Mouse (Mus musculus) midbrain, embryonic 16.5 days (tissue): ENCODE data around the gene Dchs2. TPM values are rescaled to one million over a fixed set of nuclear protein-coding genes. Genes with fewer than 3 reads are reported as not detected.
"Not testable (repeated sequence)": the region's sequence is repeated elsewhere in the genome, so short reads cannot be mapped to it uniquely, and the experiment has no call there.

Experiments used
- ATAC-seq: fragments of 200-750 bp; cut with Nextera tagmentation; 2 replicates; pipeline ENCODE4 v1.8.0; 2017; ENCODE audit warnings: moderate TSS enrichment
- H3K27ac ChIP-seq: fragments of 300-500 bp; sonication (generic); 2 replicates; pipeline ENCODE4 v1.5.1; 2014; ENCODE audit warnings: mild to moderate bottlenecking, low read length, mixed read lengths
- H3K27me3 ChIP-seq: fragments of 300-500 bp; sonication (generic); 2 replicates; pipeline ENCODE4 v1.6.1; 2014; ENCODE audit warnings: low read depth, low read length, mixed read lengths; ENCODE audit not compliant: control insufficient read depth, insufficient read depth
- H3K36me3 ChIP-seq: fragments of 300-500 bp; sonication (generic); 2 replicates; pipeline ENCODE4 v1.6.1; 2014; ENCODE audit warnings: mild to moderate bottlenecking, low read length, moderate library complexity, mixed read lengths; ENCODE audit not compliant: control insufficient read depth, insufficient read depth
- H3K4me1 ChIP-seq: fragments of 300-500 bp; sonication (generic); 2 replicates; pipeline ENCODE4 v1.6.1; 2014; ENCODE audit warnings: mild to moderate bottlenecking, low read length, mixed read lengths; ENCODE audit not compliant: control insufficient read depth, insufficient read depth
- H3K4me2 ChIP-seq: fragments of 300-500 bp; sonication (generic); 2 replicates; pipeline ENCODE4 v1.6.1; 2014; ENCODE audit warnings: mild to moderate bottlenecking, low read length, mixed read lengths
- H3K4me3 ChIP-seq: fragments of 300-500 bp; sonication (generic); 2 replicates; pipeline ENCODE4 v1.5.1; 2014; ENCODE audit warnings: low read depth, mild to moderate bottlenecking, low read length, moderate library complexity, mixed read lengths
- H3K9ac ChIP-seq: fragments of 300-500 bp; sonication (generic); 2 replicates; pipeline ENCODE4 v1.6.1; 2014; ENCODE audit warnings: low read depth, low read length, mixed read lengths
- H3K9me3 ChIP-seq: fragments of 300-500 bp; sonication (generic); replicated peaks from 2 replicates; pipeline ENCODE4 v1.6.1; 2014; ENCODE audit warnings: mild to moderate bottlenecking, low read length, mixed read lengths; ENCODE audit not compliant: control insufficient read depth, poor library complexity, severe bottlenecking
- WGBS: fragments of 180-500 bp; shearing (Covaris S2); extraction: QIAGEN DNeasy Blood & Tissue Kit; methylation state at CpG from one replicate; pipeline ENCODE4 v1.1.7; 2014; 5-methylcytosine and 5-hydroxymethylcytosine counted together
- polyA plus RNA-seq: library from polyadenylated mRNA; unstranded; fragments of >200 nt; fragmentation: Nextera tagmentation; extraction: Ambion mirVana; gene quantifications from 2 replicates; pipeline ENCODE4 v1.2.1, GENCODE M21; 2015

Gene Dchs2
- polyA plus RNA-seq, 1 experiment from 2014 or later = 0.69 TPM

- 34% methylated on average over 7 of the region's 7 CpGs for WGBS
- H3K27me3 ChIP-seq = no peaks in the 10 kb centered on the region; the same call in 1 of the 2 replicates
Observed at GRCm38 (mm10) chr3:83111485-83112261, 16.1 kb upstream of the Dchs2 start.

GRCm38 (mm10) chr3:83112869-83113268 lies 14.9 kb upstream of the Dchs2 start:
- Histone ChIP-seq H3K4me1 (peaks cover 15% of the 10 kb centered on the region), H3K9me3 (no peaks in the 10 kb centered on the region), H3K36me3 (no peaks in the 10 kb centered on the region), H3K27me3 (no peaks in the 10 kb centered on the region; the same call in 1 of the 2 replicates), H3K9ac (no peak overlapping the region), H3K27ac (no peak overlapping the region), H3K4me2 (no peak overlapping the region), H3K4me3 (no peak overlapping the region)
- WGBS = 27% methylated on average over 3 of the region's 3 CpGs
- no peak; the same call in 1 of the 2 replicates for ATAC-seq

More at GRCm38 (mm10) chr3:83111485-83112261, 16.1 kb upstream of the Dchs2 start:
- no peak overlapping the region for H3K4me3 ChIP-seq
- H3K27ac ChIP-seq = no peak overlapping the region
- no peak overlapping the region for H3K4me2 ChIP-seq
- no peaks in the 10 kb centered on the region for H3K36me3 ChIP-seq
- no peak for ATAC-seq
- no peak overlapping the region for H3K9ac ChIP-seq
- no peaks in the 10 kb centered on the region for H3K9me3 ChIP-seq
- peaks cover 15% of the 10 kb centered on the region for H3K4me1 ChIP-seq

- H3K4me1 ChIP-seq = peaks cover 15% of the 10 kb centered on the region
- no peak overlapping the region for H3K4me3 ChIP-seq
- ATAC-seq = no peak
- H3K9ac ChIP-seq = no peak overlapping the region
- no peaks in the 10 kb centered on the region for H3K9me3 ChIP-seq
- H3K4me2 ChIP-seq = no peak overlapping the region
- H3K27ac ChIP-seq = no peak overlapping the region
- H3K36me3 ChIP-seq = no peaks in the 10 kb centered on the region
- WGBS = 57% methylated on average over 1 of the region's 1 CpGs
- H3K27me3 ChIP-seq = no peaks in the 10 kb centered on the region; the same call in 1 of the 2 replicates
Observed at GRCm38 (mm10) chr3:83114946-83115345, 12.8 kb upstream of the Dchs2 start.

GRCm38 (mm10) chr3:83117592-83117991 lies 10.2 kb upstream of the Dchs2 start:
- Histone ChIP-seq H3K9me3 (no peaks in the 10 kb centered on the region), H3K4me3 (no peak overlapping the region), H3K27ac (no peak overlapping the region), H3K9ac (no peak overlapping the region), H3K36me3 (no peaks in the 10 kb centered on the region), H3K4me2 (no peak overlapping the region), H3K27me3 (no peaks in the 10 kb centered on the region; the same call in 1 of the 2 replicates), H3K4me1 (peaks cover 3% of the 10 kb centered on the region; the same call in 1 of the 2 replicates)
- no peak for ATAC-seq
- 71% methylated on average over 10 of the region's 10 CpGs for WGBS

GRCm38 (mm10) chr3:83123945-83124344 lies 3.8 kb upstream of the Dchs2 start:
- H3K36me3 ChIP-seq, H3K4me3 ChIP-seq, H3K4me1 ChIP-seq, ATAC-seq, H3K27me3 ChIP-seq, H3K27ac ChIP-seq, H3K4me2 ChIP-seq, H3K9me3 ChIP-seq, H3K9ac ChIP-seq: not testable (repeated sequence)
- WGBS = 98% methylated on average over 9 of the region's 9 CpGs

GRCm38 (mm10) chr3:83127088-83127725 lies 541 bp upstream of the Dchs2 start:
- Histone ChIP-seq H3K36me3 (no peaks in the 10 kb centered on the region), H3K27me3 (peaks cover 24% of the 10 kb centered on the region), H3K4me3 (peak overlapping the region; percentile 69), H3K4me1 (peaks cover 11% of the 10 kb centered on the region; the same call in 1 of the 2 replicates), H3K9me3 (no peaks in the 10 kb centered on the region), H3K27ac (peak overlapping the region; percentile 26; the same call in 1 of the 2 replicates), H3K4me2 (peak overlapping the region; percentile 100), H3K9ac (peak overlapping the region; percentile 77)
- peak; percentile 69 for ATAC-seq
- WGBS = under 1% methylated on average over 34 of the region's 37 CpGs

- peak; percentile 57 for ATAC-seq
- peak overlapping the region; percentile 77 for H3K9ac ChIP-seq
- peaks cover 11% of the 10 kb centered on the region; the same call in 1 of the 2 replicates for H3K4me1 ChIP-seq
- under 1% methylated on average over 43 of the region's 43 CpGs for WGBS
- H3K36me3 ChIP-seq = no peaks in the 10 kb centered on the region
- peaks cover 24% of the 10 kb centered on the region for H3K27me3 ChIP-seq
- peak overlapping the region; percentile 69 for H3K4me3 ChIP-seq
- peak overlapping the region; percentile 100 for H3K4me2 ChIP-seq
- H3K9me3 ChIP-seq = no peaks in the 10 kb centered on the region
- H3K27ac ChIP-seq = no peak overlapping the region
Observed at GRCm38 (mm10) chr3:83128449-83128922, 738 bp downstream of the Dchs2 start.

- Histone ChIP-seq H3K4me3 (peak overlapping the region; percentile 69), H3K9ac (peak overlapping the region; percentile 77), H3K9me3 (no peaks in the 10 kb centered on the region), H3K27ac (no peak overlapping the region), H3K4me1 (peaks cover 11% of the 10 kb centered on the region; the same call in 1 of the 2 replicates), H3K27me3 (peaks cover 24% of the 10 kb centered on the region), H3K4me2 (peak overlapping the region; percentile 100), H3K36me3 (no peaks in the 10 kb centered on the region)
- ATAC-seq = 0 out of 2 replicates have a peak, but pooled peaks have one; percentile 9
- 2% methylated on average over 22 of the region's 22 CpGs for WGBS
Observed at GRCm38 (mm10) chr3:83129151-83129550, 1.4 kb downstream of the Dchs2 start.
